Mouse (Mus musculus) natural killer cell, adult 2 months (primary cell): ENCODE measurements around the gene D930048N14Rik.

Source experiments
- DNase-seq, 2 experiments: peaks; one replicate each; pipeline ENCODE4 v3.0.0; 2022; ENCODE audit warnings: low spot score in 2 of 2

D930048N14Rik gene

GRCm38 (mm10) chr11:51627907-51628306 lies 22.8 kb upstream of the D930048N14Rik start:
- DNase-seq: no peak

- no peak for DNase-seq
Measured at GRCm38 (mm10) chr11:51629651-51630314, 21.0 kb upstream of the D930048N14Rik start.

GRCm38 (mm10) chr11:51632130-51632753 lies 18.5 kb upstream of the D930048N14Rik start:
- no peak for DNase-seq

DNA sequence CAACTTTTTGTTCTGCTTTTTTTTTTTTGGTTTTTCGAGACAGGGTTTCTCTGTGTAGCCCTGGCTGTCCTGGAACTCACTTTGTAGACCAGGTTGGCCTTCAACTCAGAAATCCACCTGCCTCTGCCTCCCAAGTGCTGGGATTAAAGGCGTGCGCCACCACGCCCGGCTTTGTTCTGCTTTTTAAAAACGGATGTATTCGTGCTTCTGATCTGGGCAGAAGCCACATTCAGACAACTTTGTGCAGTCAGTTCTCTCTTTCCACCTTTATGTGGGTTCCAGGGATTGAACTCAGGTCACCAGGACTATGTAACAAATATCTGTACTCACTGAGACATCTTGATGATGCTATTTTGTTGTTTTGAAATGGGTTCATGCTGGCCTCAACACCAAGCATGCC lies 17.6 kb upstream of the D930048N14Rik start:
- peak in 1 of 2 experiments; percentile 22 for DNase-seq

- DNase-seq: no peak
Measured at GRCm38 (mm10) chr11:51633721-51634120, 17.0 kb upstream of the D930048N14Rik start.

- no peak for DNase-seq
Measured at GRCm38 (mm10) chr11:51635127-51635524, 15.6 kb upstream of the D930048N14Rik start.

DNA sequence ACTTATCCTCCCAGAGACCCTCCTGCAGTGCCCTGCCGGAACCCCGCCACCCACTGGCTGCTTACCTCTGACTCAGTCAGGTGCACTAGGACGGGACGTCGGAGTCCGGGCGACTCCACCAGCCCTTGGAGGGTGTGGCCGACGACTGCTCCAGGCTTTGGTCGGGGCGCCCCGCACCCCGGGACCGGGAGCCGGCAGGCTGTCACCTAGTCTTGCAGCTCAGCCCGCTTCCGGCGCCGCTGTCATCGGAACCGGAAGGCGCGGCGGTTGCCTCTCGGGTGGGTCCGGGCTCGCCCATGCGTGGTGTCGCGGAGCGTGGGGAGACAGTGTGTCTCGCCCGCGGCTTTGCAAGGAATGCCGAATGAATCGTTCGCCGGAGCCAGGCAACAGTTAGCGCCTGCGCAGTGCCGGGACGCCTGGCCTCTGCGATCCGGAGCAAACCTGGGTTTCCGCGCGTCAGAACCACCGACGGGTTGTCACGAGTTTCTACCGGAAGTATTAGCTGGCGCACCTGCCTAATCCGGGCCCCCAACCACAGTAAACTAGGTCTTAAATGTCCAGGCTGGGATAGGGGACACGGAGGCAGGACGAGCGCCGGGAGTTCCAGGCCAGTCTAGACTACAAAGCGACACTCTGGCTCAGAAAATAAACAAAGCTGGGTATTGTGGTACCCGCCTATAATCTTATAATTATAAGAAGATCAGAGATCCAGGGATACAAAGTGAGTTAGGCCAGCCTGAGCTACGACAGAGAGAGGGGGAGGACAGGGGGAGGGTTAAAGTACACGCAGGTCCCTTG lies 15.0 kb upstream of the D930048N14Rik start, which contains the start of gene Rmnd5b:
Gene Rmnd5b (minus strand): TSS at position 372 of the 798 bp plus-strand sequence.
- peak; percentile 86 to 92 for DNase-seq

GRCm38 (mm10) chr11:51636323-51636684 lies 14.4 kb upstream of the D930048N14Rik start:
- DNase-seq: peak; percentile 70 to 80

DNA sequence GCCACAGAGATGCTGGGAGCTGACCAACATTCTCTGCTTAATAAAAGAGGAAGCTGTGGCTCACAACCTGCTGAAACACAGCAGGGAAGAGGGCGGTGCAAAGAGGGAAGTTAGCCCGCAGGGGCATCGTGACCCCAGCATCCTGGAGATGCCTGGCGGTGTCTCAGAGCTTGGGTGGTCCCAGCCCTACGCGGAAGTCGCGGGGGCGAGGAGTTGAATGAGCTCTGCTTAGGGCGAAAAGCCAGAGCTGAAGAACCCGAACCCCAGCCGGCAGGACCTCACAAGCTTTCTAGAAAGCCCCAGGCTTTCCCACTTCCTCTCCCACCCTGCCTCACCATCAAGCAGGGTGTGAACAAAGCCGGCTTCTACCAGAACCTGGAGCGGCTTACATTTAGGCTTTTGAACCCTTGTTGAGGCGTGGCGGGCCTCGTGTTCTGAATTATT lies 12.8 kb upstream of the D930048N14Rik start:
- peak; percentile 51 to 81 for DNase-seq

DNA sequence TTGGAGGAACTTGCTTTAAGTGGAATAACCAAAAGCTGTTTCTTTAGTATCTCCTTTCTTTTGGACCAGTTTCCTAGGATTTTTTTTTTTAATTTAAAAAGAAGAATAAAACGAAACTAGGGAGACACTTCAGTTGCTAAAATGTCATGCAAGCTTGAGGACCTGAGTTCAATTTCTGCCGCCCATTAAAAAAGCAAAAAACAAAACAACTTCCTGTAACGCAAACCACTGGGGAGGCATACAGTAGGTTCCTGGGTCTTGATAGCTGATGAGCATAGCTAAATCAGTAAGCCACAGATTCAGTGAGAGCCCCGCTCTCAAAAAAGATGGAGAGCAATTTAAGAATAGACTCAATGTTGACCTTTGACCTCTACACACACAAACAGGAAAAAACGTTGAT lies 12.3 kb upstream of the D930048N14Rik start:
- DNase-seq: no peak

GRCm38 (mm10) chr11:51640748-51641147 lies 10.0 kb upstream of the D930048N14Rik start:
- DNase-seq: no peak

DNA sequence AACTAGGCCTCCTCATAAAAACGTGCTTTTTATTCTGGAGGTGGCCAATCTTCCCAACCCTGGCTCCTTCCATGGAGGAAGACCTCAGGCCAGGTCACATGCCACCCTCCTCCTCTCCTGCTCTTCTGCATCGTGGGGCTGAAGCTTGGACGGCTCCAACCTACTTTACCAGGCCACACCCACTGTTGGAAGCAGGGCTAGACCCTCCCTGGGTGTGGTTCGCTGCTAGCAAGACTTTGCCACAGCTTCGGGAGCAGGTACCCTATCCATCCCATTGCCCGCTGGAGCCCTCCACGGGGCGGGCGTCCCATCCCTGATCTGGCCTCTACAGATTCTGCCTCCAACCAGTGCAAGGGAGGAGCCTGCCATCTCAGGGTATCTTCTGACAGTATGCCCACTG lies 7.6 kb upstream of the D930048N14Rik start:
- no peak for DNase-seq

- DNase-seq: peak in 1 of 2 experiments; percentile 14
Measured at GRCm38 (mm10) chr11:51643761-51644160, 7.0 kb upstream of the D930048N14Rik start.

DNA sequence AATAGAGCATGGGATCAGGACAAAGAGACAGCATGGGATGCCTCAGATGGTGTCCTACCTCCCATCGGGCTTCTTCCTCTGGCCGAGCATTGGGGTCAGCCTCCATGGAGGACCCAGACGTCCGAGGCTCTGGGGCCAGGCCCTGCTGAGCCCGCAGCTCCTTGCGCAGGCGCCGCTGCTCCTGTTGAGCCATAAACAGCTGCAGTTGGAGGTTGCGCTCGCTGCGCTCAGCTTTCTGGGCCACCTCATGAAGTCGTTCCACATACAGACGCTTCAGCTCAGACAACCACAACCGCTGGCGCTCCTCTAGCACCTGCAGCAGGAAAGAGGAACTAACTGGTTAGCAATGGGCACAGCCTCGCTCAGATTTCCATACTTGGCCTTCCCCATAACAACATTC lies 6.5 kb upstream of the D930048N14Rik start:
- DNase-seq: peak in 1 of 2 experiments; percentile 80

- no peak for DNase-seq
Measured at GRCm38 (mm10) chr11:51645293-51645692, 5.5 kb upstream of the D930048N14Rik start.

DNA sequence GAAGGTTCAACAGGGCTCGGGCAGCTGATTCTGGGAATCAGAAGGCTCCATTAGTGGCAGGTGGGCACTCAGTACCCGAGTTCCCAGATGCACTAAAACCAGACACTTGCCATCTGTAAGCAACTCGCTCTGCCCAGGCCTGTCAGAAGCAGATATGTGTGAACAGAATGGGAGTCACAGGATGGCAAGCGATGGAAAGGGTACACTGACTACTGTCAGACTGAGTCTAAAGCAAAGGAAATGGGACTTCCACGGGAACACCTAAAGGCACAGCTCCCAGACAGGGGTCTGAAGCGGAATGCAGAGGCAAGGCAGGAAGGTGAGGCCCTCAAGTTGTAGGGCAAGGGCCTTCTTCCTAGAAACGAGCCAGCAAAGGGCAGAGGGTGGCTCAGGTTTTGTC lies 4.5 kb upstream of the D930048N14Rik start:
- no peak for DNase-seq

GRCm38 (mm10) chr11:51646751-51647667 lies 3.7 kb upstream of the D930048N14Rik start:
- DNase-seq: peak in 1 of 2 experiments; percentile 28

GRCm38 (mm10) chr11:51648566-51648965 lies 2.2 kb upstream of the D930048N14Rik start:
- DNase-seq: no peak

GRCm38 (mm10) chr11:51649111-51649888 lies 1.5 kb upstream of the D930048N14Rik start:
- no peak for DNase-seq

DNA sequence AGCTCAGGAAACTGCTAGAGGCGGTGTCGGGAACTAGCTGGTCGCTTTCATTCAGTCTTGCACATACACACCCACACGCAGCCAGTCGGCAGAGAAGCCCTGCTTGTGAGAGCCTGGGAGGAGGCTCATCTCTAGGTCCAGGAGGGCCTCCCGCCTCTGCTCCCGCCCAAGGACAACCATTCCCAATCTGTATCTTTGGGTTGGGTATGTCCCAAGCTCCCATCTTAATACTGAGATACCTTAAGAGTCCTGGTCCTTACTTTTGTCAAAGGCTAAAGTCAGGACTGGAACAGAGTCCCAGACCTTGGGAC lies 910 bp upstream of the D930048N14Rik start:
- no peak for DNase-seq

GRCm38 (mm10) chr11:51650261-51650660 lies 493 bp upstream of the D930048N14Rik start:
- DNase-seq: no peak
